Mouse (Mus musculus) layer of hippocampus, adult 9-11 months (tissue): ENCODE data around the gene Plekhg3.

Experiments used
- DNase-seq: peaks from one replicate; pipeline ENCODE4 v3.0.0; 2022

Gene Plekhg3

DNA sequence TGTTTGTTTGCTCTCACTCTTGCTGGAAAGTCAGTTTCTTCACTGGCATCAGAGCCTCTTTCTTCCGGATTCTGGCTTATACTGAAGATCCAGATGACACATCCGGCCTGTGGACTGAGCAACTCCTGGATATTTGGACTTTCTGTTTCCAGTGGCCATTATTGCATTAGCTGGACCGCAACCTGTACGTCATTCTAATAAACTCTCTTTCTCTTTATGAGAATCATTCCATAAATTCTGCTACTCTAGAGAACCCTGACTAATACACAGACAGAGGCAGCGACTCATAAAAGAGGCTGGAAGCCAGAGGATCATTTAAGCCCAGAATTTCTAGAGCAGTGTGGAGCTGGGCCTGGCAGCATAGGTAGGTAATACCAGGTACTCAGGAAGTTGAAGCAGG is 1.9 kb upstream of the Plekhg3 start:
- DNase-seq = no peak

DNA sequence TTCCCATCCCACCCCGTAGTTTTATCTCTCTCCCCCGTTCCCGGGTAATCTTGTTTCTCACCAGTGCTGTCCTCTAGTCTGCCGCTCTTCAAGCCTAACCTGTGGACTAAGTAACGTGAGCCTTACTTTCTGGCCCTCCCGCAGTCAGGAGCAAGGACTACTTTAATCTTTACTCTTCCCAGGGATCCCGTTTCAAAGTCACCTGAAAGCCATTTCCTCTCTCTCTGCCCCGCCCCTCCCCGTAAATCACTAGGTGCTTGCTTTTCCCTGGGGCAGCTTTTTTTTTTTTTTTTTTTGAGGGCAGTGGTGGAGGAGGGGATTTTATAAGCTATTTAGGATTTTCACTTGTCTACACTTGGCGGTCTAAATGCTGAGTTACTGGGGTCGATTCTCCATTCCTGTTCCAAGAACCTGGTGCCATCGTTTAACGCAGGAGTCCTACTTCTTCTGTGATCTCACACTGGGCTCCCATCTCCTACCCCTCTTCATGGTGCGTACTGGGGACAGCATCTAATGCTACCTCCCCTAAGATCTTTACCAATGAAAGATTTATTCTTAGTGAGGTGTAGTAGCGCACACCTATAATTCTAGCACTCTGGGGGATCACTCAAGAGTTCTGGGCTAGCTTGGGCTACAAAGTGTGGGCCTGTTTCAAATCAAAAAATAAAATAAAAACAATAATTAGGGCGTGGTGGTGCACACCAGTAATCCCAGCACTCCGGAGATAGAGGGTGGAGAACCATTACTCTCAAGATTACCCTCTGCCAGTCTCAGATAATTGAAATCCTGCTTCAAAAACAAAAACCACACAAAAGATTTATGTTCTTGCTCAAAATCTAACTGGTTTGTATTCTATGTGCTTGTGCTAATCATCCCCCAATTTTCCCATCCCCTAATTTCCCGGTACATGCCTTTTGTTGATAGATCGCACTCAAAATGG is 1.6 kb downstream of the Plekhg3 start:
- DNase-seq = no peak

DNA sequence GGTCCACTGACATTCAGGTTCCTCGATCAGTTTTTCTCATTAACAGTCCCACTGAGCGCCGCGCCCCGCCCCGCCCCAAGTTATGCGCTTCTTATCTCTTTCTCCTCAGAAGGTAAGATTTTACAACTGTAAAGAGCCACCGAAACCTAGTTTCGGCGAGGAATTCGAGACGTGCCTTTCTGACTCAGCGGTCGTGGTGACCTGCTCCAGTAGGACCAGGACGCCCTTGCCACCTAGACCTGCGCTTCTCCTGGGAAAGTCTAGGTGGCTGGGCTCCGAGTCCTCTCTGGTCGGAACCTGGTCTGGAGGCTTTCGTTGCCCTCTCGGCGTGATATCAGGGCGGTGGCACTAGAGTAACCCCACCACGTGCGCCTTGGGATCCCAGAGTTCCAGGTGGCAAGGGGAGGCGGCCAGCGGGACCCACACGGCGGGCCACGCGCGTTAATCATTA is 2.3 kb downstream of the Plekhg3 start:
- no peak for DNase-seq

DNA sequence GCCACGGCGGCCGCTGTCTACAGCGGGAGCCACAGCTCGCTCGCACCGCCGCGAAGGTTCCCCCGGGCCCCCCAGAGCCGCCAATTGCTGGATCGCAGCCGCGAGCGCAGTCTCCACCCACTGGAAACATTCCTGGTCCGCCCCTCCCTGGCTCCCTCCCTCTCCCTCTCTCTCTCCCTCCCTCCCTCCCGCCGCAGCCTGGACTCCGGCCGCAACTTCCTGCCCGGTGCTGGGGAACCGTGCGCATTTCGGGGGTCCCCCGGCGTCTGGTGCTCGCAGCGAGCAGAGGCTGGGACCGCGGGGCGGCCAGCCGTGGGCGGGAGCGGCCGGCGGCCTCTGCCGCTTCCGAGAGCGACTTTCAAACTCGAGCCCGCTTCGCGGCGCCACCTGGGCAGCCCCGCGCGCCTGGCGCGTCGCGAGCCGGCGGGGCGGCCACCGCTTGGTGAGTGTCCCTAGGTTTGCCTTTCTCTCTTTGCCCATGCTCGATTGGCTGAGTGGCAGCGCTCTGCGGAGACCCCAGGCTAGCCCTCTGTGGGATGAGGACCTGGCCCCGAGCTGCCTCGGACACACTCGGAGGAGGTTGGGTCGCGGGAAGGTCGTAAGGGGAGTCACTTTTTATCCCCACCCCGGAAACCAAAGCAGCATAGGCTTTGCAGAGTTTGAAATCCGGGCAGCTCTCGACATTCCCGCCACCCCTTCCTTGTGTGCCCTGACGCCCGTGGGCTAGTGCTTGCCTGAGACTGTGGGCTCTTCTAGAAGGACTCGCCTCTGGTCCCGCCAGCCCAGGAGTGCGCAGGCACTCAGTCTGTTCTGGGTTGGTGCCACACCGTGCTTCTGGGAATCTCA is 2.9 kb downstream of the Plekhg3 start:
- DNase-seq = no peak

DNA sequence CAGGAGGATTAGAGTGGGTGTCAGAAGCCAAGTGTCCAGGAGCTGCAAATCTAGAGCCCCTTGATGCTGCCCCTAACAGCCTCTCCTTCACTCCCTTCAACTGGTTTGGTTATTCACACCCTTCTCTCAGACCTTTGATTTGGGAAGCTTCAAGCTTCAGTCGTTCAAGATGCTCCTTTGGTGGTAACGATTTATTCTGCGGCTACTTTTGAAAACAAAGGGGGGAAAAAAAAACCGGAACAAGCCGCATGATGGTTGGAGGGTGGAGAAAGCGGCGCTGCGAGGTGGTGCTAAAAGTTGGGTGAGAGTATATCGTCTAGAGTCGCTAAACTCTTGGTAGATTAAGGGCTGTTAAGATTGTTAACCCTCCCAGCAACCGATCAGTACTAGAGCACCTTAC is 3.5 kb downstream of the Plekhg3 start:
- DNase-seq = no peak

DNA sequence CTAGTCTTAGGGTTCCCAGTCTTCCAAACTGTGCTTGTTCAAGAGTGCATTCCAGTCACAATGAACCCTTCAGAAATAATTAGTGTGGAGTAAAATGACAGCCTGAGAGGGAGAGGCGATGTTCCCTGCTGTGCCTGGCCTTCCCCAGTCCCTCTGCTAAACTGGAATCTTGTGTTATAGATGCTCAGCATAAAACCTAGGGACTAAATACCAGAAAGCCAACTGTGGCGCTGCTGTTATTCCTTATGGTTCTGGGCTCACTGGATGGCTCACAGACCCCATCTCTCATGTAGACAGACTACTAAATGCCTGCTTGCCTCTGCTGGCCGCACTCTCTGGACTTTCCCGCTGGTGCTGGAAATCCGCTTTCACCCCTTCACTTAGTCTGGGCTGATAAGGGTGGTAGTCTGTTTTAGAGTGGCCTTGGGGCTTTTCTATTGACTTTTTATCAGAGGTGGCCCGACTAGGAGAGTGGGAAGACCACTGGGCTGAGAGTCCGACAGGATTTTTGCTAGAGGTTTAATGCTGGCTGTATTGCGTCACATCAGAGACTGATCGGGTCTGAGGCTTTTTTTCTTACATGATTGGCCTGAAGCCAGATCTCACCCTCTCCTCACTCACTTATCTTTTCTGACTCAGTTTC is 4.1 kb downstream of the Plekhg3 start:
- DNase-seq = no peak

DNA sequence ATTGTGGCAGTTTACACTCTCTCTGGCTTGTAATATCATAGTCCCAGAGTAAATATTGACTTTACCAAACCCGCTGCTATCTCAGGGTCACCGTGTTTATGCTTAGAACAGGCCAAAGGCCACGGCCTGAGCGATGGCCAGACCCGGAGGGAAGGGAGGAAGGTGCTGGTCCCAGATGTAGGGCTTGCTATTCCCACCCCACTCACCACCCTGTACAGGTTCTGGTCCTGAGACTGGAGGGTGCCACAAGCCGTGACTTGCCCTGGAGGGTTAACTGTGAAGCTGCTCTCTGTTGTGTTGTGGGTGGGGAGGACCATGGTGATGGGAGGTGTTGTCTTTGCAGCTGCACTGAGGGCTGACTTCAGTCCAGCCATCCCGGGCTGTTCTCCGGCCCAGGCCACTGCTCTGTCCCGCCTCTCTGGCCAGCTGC is 4.8 kb downstream of the Plekhg3 start:
- DNase-seq = peak; percentile 69

DNA sequence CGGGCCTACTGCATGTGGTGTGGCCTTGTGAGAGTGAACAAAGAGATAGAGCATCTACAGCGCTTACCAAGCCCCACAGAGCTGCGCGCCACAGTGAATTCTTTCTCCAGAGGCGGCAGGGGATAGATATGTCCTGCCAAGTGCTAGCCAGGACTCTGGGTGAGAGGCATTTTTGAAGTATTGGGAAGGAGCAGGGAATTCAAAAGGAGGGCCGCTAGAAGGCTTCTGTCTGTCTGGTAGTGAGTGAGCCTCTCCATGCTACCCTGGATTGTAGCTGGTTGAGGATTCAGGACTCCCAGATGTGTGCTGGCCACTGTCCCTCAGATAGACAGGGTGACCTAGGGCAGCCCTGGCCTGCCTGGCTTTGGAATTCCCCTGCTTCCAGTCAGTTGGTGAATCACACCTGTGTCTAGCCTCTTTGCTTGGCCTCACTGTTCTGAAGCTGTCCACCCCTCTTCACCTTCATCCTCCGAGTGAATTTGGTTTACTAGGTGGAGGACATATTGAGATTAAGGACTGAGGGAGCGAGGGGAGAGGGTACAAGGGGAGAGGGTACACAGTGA is 6.0 kb downstream of the Plekhg3 start:
- DNase-seq = no peak

DNA sequence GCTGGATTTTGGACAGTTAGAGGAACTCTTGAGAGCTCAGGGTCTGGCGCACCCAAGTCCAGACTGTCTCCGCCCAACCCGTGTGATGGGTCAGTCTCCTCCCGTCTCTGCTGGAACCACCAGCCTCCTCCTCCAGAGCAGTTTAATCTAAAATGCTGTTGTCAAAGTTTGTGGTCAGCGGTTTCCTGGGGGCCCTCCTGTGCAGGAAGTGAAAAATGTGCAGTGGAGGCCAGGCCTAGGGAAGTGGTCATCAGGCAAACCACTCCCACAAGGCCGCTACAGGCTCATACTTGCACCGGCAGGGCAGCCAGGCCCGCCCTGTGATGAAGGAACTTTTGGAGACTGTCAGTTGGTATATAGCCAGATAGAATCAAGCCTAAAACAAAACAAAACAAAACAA is 6.7 kb downstream of the Plekhg3 start:
- DNase-seq = no peak

DNA sequence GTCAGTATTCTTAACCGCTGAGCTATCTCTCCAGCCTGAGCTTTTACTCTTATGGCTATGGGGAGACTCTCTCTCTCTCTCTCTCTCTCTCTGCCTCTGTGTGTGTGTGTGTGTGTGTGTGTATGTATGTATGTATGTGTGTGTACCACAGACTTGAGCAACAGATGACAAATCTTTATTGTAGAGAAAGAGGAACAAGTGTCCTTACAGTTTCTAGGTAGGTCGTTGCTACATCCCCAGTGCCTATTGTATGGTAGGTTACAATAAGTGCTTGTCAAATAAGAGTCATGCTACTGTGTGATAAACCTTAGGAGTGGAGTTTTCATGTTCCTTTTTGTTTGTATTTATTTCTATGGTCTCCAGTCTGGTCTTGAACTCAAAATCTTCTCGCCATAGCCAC is 9.5 kb downstream of the Plekhg3 start:
- no peak for DNase-seq

DNA sequence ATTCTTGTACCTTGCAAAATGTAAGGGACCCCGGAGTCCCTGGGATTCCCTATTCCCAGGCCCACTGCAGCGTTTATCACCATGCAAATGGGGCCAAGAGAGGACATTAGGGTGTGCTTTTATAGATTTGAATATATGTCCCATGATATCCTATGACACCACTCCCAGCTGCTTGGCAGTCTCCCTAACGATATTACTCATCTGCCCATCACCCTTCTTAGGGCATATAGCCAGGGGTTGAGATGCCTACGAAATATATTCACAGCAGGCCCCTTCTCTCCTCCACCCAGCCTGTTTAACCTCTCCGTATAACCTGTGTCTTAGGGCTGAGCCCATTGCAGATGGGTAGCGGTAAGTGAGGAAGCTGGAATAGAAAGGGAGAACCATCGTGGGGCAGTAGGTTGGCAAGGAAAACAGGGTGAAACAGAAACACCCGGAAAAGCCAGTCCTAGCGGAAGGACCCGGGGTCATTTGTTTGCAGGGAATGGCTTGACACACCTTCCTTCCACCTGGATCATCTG is 10.1 kb downstream of the Plekhg3 start:
- DNase-seq = no peak

DNA sequence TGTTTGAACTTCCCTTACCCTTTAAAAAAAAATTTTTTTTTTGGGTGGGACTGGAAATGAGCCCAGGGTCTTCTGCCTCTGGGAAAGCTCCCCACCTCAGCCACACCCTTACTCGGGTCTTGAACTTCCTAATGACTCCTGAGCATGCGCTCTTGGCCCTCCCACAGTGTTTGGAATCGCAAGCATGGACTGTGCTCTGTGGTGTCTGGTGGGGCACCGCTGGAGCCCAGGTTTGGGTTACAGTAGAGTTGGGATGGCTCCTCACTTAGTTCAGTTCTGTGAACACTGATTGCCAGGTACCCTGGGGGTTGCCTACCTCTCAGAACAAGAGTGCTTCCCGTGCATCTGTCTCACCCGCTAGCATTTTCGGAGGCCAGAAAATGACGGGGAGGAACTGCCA is 10.8 kb downstream of the Plekhg3 start:
- DNase-seq = no peak

DNA sequence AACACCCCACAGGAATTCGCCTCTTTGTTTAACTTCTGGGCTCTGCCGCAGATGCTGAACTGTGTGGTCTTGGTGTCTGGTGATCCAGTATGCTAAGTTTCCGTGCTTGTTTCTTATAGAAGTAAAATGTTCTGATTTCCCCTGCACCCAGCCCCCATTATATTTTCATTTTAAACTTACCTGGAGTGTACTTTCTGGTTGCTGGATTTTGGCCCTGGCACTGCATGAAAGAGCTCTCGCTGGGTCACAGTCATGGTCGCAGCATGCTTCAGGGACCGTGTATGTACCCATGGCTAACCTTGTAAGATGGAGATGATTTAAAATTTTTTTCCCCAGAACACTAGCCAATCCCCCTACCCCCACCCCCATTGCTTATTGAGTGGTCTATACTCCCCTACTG is 11.2 kb downstream of the Plekhg3 start:
- DNase-seq = no peak

DNA sequence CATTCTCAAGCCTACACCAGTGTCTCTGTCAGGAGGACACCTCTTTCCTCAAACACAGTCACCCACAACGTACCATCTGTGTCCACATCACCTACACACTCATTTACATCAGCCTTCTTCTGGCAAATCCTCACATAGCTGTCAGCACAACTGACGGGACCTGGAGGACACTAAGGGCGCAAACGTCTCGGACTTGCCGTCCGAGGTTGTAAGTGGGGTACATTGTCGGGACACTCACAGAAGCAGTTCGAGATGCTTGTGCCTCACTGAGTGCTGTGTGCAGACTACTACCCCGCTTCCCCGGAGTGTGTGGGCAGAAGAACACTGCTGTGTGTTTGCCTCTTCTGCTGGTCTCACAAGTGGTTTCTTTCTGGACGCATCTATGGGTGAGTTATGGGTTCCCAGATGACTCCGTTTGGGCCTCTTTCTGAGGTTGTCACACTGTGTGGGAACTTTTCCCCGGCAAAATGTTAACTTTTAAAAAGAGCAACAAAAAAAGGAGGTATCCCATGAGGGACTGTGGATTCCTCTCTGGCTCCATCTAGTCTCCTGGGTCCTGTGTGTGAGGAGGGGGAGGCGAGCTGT is 15.2 kb downstream of the Plekhg3 start:
- no peak for DNase-seq

DNA sequence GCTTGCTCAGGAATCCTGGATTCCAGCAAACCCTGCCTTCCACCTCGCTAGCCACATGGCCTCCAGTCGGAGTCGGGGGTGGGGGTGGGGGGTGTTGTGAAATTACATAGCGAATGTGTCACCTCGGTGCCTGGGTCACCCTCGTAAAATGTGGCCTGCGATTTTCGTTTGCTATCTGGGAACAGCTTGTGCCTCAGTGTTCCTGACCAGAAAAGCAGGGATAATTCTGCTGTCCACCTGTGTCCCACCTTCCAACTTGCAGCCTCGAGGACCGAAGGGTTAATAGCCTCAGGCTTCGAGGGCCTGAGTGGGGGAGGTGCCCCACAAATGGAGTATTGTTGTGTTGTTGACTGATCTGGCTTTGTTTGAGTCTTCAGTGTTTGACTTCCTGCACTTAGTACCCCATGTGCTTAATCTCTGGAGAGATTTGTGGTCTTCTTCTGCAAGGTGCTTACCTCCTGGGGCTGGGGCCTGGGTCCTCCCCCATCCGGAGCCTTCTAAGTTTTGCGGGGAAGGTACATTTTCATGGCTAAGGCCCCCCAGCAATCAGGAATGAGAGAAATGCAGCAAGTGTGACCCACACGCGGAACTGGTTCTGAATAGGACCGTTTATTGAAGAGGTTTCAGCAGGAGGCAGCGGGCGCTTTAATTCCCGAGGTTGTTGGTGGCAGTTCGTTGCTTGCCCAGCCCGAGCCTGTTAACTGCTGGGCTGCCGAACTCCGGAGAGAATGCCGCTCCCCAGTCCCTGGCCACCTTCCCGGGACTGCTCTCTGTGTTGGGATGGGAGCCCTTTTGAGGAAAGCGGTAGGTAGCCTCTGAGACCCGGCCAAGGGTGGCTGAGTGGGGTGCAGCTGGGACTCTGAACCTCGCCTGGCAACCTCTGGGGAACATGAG is 15.9 kb downstream of the Plekhg3 start:
- peak; percentile 42 for DNase-seq

DNA sequence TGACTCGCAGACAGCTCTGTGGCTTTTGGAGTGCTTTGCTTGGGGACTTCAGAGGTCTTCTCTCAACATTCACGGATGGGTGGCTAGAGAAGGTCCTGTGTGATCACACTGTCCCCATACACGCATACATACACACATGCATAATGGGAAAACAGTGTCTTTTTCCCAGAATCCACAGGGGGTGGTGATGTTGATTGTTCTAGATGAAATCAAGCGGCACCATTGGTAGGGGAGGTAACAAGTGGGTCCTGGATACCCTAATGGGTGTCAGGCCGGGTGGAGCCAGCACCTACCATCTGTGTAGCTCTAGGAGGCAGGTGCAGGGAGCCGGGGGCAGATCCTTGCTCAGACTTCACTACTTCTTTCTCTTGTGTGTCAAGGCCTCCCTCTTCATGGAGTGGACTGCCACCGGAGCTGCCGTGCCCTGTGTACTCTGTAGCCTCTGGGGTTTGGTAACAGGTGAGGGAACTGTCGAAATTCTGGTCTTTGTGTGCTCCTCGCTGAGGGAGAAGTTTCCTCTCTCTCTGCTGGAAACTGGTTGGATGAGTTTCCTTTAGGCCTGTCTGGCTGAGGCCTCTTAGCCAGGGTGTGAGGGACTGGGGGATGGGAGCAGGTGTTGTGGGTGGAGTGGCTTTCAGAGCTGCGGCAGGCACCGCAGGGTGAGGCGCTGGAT is 16.9 kb downstream of the Plekhg3 start:
- DNase-seq = no peak

DNA sequence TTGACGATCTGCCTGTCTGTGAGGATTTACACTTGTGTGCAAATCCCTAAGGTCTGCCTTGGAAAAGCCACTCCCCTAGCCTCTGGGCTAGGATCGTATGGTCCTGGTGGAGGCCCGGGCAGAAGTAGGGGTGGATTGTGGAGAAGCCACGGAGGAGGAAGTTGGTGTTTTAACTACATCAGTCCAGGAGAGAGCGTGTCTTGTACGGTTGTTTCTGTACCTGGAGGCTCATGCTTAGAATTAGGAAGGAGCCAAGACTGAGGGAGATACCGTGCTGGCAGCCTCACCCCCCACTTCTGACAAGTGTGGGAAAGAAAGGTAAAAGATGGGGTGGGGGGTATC is 17.4 kb downstream of the Plekhg3 start:
- no peak for DNase-seq

DNA sequence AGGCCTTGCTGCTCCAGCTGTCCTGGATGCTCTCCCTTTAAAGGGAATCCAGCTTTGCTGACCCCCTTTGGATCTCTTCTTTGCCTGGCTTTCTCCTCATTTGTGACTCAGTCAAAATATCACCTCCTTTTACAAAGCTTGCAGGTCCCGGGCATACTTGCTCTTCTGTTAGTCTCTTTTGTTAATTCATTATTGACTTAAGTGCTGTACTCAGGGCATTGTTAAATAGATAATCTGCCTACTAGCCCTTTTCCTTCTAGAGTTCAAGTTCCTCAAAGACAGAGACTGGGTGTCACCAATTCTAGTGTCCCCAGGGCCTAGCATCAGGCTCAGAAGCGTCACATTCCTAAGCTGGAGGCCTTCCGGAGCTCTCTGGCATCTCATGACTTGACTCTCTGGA is 18.5 kb downstream of the Plekhg3 start:
- DNase-seq = no peak

DNA sequence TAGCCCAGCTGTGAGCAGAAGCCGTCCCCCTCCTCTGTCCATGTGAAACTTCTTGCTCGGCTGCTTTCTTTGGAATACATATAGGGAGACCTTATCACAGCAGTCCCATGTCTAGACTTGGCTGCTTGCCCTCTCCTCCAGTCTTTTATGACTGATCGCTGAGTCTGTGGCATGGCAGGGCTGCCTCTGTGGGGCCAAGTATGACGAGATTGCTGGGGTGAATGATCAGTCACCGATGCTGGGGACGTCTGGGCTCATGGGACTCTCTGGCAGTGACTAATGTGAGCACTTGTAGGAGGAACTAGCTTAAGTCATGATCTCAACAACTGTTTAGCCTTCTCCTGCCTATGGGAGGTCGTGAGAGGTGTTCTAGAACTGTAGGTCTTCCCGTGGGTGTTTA is 21.6 kb downstream of the Plekhg3 start:
- DNase-seq = no peak

DNA sequence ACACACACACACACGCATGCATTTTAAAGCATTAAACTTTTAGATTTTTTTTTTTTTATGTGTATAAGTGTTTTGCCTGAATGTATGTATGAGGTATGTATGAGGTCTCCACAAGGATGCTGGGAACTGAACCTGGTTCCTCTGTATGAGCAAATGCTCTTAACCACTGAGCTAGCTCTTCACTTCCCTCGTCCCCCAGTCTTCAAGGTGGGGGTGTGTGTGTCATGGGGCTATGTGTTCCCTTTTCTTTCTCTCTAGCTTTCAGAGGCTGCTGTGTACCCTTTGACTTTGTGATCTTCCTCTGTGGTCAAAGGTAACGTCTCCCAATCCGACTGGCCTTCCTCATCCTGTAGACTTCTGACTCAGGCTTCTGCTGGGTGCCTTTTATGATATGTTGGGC is 22.3 kb downstream of the Plekhg3 start:
- no peak for DNase-seq

DNA sequence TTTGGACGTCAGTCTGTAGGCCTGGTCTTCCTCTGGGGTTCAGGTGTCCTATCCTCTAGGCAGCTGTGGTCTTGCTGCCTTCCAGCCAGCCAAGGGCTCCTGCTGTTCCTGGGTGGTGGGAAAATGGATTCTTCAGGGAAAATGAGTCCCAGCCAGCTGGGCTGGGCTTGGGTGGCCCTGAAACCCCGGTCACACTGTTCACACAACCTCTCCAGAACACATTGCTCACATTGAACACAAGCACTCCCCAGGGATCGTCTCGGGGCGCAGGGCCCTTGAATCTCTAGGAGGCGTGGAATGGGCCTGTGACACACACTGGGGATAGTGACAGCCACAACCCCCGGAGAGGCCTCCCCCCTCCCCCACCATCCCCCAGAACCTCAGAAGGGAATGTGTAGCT is 23.2 kb downstream of the Plekhg3 start:
- no peak for DNase-seq
